31 mouse cellular contexts compared by ENCODE assay signal in genomic region chr1:188659159-188659558, GRCm38 (mm10).
DNase-seq lines count a peak whose midpoint lies in the region; ATAC-seq and TF ChIP-seq lines count a peak whose summit lies in the region.
"Had no signal": no experiment of that assay in that cellular context is flagged by ENCODE, and none has a peak within 500 bp of the region (broad histone marks: within the 10 kb centered on the region; RNA-seq: fewer than 3 reads in every experiment).

No protein-coding gene starts in this region.

- no peak for TF ChIP-seq EP300 in lung, postnatal 0 days (IDR thresholded peaks at IDR 0.05)

- no peak overlapping the region for H3K4me3 ChIP-seq in heart, embryonic 15.5 days
- H3K4me3 ChIP-seq in lung, postnatal 0 days (ENCODE audit: low read depth, low read length), result no peak overlapping the region
- H3K4me3 ChIP-seq: embryonic facial prominence, embryonic 12.5 days; erythroblast, embryonic 14.5 days; forebrain, embryonic 12.5 days; heart, embryonic 10.5 days; limb, embryonic 13.5 days; liver, embryonic 12.5 days; lung, embryonic 15.5 days; megakaryocyte, embryonic 14.5 days had no signal

- TF ChIP-seq CTCF in lung, postnatal 0 days (IDR thresholded peaks at IDR 0.05), result no peak

- H3K9ac ChIP-seq in heart, embryonic 15.5 days, result no peak overlapping the region
- no peak overlapping the region for H3K9ac ChIP-seq in lung, postnatal 0 days (replicated peaks; ENCODE audit: low read depth)
- H3K9ac ChIP-seq: embryonic facial prominence, embryonic 12.5 days; forebrain, embryonic 12.5 days; hindbrain, embryonic 14.5 days; limb, embryonic 13.5 days; liver, embryonic 12.5 days; lung, embryonic 15.5 days had no signal

- H3K36me3 ChIP-seq in heart, embryonic 15.5 days, result no peaks in the 10 kb centered on the region
- H3K36me3 ChIP-seq in lung, postnatal 0 days (ENCODE audit: insufficient read depth, low read length), result no peaks in the 10 kb centered on the region
- H3K36me3 ChIP-seq: embryonic facial prominence, embryonic 12.5 days; forebrain, embryonic 12.5 days; heart, embryonic 10.5 days; limb, embryonic 13.5 days; liver, embryonic 12.5 days; lung, embryonic 15.5 days had no signal

- H3K27ac ChIP-seq in heart, embryonic 15.5 days, result no peak overlapping the region
- no peak overlapping the region for H3K27ac ChIP-seq in lung, postnatal 0 days (ENCODE audit: low read length)
- H3K27ac ChIP-seq: embryonic facial prominence, embryonic 12.5 days; forebrain, embryonic 12.5 days; heart, embryonic 10.5 days; hindbrain, embryonic 14.5 days; limb, embryonic 13.5 days; liver, embryonic 12.5 days; lung, embryonic 15.5 days; stomach, postnatal 0 days had no signal

- no peaks in the 10 kb centered on the region for H3K27me3 ChIP-seq in heart, embryonic 15.5 days
- H3K27me3 ChIP-seq in lung, postnatal 0 days (replicated peaks; ENCODE audit: insufficient read depth, low read length), result no peaks in the 10 kb centered on the region
- H3K27me3 ChIP-seq: embryonic facial prominence, embryonic 12.5 days; forebrain, embryonic 12.5 days; lung, embryonic 15.5 days had no signal

- WGBS in heart, embryonic 15.5 days, result 34% methylated on average over 3 of the region's 3 CpGs
- WGBS in lung, postnatal 0 days, result 57% methylated on average over 3 of the region's 3 CpGs

- H3K4me2 ChIP-seq in heart, embryonic 15.5 days, result no peak overlapping the region
- H3K4me2 ChIP-seq in lung, postnatal 0 days (replicated peaks; ENCODE audit: low read depth, low read length), result no peak overlapping the region
- H3K4me2 ChIP-seq: embryonic facial prominence, embryonic 12.5 days; forebrain, embryonic 12.5 days; hindbrain, embryonic 14.5 days; limb, embryonic 13.5 days; liver, embryonic 12.5 days; lung, embryonic 15.5 days had no signal

- ATAC-seq in heart, embryonic 15.5 days (replicated peaks; ENCODE audit: insufficient number of reproducible peaks, insufficient read depth, low FRiP score, low read depth), result 0 out of 2 replicates have a peak, but pooled peaks have one; percentile 31
- no peak for ATAC-seq in lung, postnatal 0 days
- ATAC-seq: activated CD4-positive, CD25-positive, alpha-beta regulatory T cell, adult 4 months; inflammation-experienced regulatory T-cells, adult 6 months; liver, embryonic 12.5 days had no signal

- peak; percentile 30 for DNase-seq in embryo, embryonic 10 days (ENCODE audit: low spot score)
- DNase-seq in embryo, embryonic 11 days, result no peak
- DNase-seq in heart, adult 8-10 months (ENCODE audit: low spot score), result no peak
- DNase-seq in lung, postnatal 0 days (ENCODE audit: low spot score), result peak; percentile 9
- no peak for DNase-seq in lung, adult 18-20 months
- DNase-seq in embryo, embryonic 9.5 days (ENCODE audit: extremely low spot score), result peak; percentile 4
- DNase-seq in layer of hippocampus, adult 9-10 months (ENCODE audit: low spot score), result no peak
- DNase-seq: adrenal gland, adult 8-10 months; cerebellum, adult 2 months; cerebellum, postnatal 36 days; gastrocnemius, postnatal 25 days; heart, postnatal 36 days; kidney, adult 9 months; kidney, postnatal 4 days; layer of hippocampus, adult 9-11 months; right cerebral cortex, postnatal 14 days; thymus, adult 2 months; thymus, postnatal 4 days had no signal

- peaks cover 11% of the 10 kb centered on the region for H3K4me1 ChIP-seq in heart, embryonic 15.5 days (replicated peaks)
- no peaks in the 10 kb centered on the region for H3K4me1 ChIP-seq in lung, postnatal 0 days (ENCODE audit: insufficient read depth, low read depth, low read length)
- H3K4me1 ChIP-seq: liver, embryonic 12.5 days had no signal

- H3K9me3 ChIP-seq in heart, embryonic 15.5 days (replicated peaks), result no peaks in the 10 kb centered on the region
- H3K9me3 ChIP-seq in lung, postnatal 0 days (ENCODE audit: low read length), result no peaks in the 10 kb centered on the region
- H3K9me3 ChIP-seq: embryonic facial prominence, embryonic 12.5 days; forebrain, embryonic 12.5 days; heart, embryonic 10.5 days; limb, embryonic 13.5 days; liver, embryonic 12.5 days; lung, embryonic 15.5 days had no signal

Comparison
In these comparisons a context has a peak if more than half of its experiments do, and no peak if none do; other contexts are left out.
1. DNase-seq: peak in embryo, embryonic 10 days (single experiment), lung, postnatal 0 days (single experiment) and embryo, embryonic 9.5 days (single experiment); none in embryo, embryonic 11 days (single experiment), heart, adult 8-10 months (single experiment), lung, adult 18-20 months (0 of 2) and layer of hippocampus, adult 9-10 months (single experiment).